Mouse (Mus musculus) adipose tissue, adult 10 weeks (tissue): Measurements from ENCODE around the gene Olfr341. TPM values are rescaled to one million over a fixed set of nuclear protein-coding genes. Genes with fewer than 3 reads are reported as not detected.

Experiments
- polyA plus RNA-seq: library from polyadenylated mRNA; stranded (reverse); fragments of 350-450 nt; fragmentation: Illumina TruSeq; extraction: RNeasy Lipid Tissue Mini Kit (QIAGEN cat#74804); gene quantifications from one replicate; pipeline ENCODE4 v1.2.3, GENCODE M21; 2014; ENCODE audit warnings: low read depth, low replicate concordance

Gene Olfr341
- polyA plus RNA-seq, result not detected

DNA sequence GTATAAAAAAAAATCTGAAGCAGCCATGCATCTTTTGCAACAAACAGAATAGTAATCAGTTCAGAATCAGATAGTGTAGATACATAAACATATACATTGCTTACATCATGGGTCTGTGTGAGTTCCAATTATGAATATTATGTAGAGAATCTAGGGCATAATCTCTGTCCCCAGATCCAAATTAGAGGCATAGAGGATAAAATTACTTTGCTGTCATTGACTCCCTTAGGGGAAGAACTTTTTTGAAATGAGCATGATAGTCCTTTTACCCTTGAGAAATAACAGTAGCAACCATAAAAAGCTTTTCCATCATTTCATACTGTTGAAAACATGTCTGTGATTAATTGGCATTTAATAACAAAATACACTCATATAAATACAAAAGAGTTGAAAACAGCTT lies at the start of gene Olfr341:
Olfr341 (minus strand) TSS at position 101 of the 400 bp plus-strand sequence.

GRCm38 (mm10) chr2:36524698-36525097 lies 42.4 kb upstream of the Olfr341 start, which contains the start of gene Olfr342:
TSS of gene Olfr342 (plus strand) at chr2:36524998.

DNA sequence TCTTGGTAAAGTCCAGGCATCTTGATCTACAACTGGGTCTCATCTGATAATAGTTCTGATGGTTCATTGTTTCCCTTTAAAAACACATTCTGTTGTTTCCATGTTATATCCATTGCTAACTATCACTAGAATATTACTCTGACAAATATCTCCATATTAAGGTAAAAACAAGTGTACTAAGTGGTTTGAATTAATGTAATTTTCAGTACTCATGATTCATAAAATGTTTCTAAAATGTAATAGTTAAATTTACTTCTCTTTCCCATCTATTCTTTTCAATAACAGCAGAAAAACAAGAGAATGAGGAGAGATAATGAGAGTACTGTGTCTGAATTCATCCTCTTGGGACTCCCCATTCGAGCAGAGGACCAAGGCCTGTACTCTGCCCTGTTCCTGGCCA lies 30.0 kb downstream of the Olfr341 start, which contains the start of gene Olfr340:
Olfr340 (plus strand) TSS at position 301 of the 400 bp plus-strand sequence.

Other genes with a start within 250 kb of the Olfr341 start
- not detected for gene Olfr338, start 108.9 kb downstream of the Olfr341 start, polyA plus RNA-seq
- not detected for gene Olfr339, start 63.5 kb downstream of the Olfr341 start, polyA plus RNA-seq
- not detected for gene Olfr340, start 29.9 kb downstream of the Olfr341 start, polyA plus RNA-seq
- not detected for gene Olfr342, start 42.5 kb upstream of the Olfr341 start, polyA plus RNA-seq
- not detected for gene Olfr344, start 84.2 kb upstream of the Olfr341 start, polyA plus RNA-seq
- gene Olfr345, start 157.6 kb upstream of the Olfr341 start, polyA plus RNA-seq, result not detected
- not detected for gene Olfr346, start 203.3 kb upstream of the Olfr341 start, polyA plus RNA-seq
- gene Olfr347, start 249.4 kb upstream of the Olfr341 start, polyA plus RNA-seq, result not detected